Mouse (Mus musculus): ENCODE results near the gene Muc3.
"Not testable (repeated sequence)": the region's sequence is repeated elsewhere in the genome, so short reads cannot be mapped to it uniquely, and the experiment has no call there.

Gene Muc3

DNA sequence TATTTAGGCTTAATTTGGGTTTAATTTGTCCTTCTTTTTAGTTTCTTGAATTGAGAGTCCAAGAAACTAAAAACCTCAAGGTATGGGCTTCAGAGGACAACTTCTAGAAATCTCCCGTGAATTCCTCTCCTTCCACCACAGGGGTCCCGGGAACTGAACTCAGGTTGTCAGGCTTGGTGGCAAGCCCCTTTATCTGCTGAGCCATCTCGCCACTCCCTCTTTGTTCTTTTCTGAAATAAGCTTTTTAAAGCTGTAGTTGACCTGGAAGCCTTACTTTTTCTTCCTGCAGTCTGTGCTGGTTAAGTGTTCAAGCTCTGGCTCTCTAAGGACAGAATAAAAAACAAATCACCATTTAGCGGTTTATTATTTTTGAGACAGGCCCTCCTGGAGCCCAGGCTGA is 30.2 kb downstream of the Muc3 start:
- DNase-seq, result no peak

DNA sequence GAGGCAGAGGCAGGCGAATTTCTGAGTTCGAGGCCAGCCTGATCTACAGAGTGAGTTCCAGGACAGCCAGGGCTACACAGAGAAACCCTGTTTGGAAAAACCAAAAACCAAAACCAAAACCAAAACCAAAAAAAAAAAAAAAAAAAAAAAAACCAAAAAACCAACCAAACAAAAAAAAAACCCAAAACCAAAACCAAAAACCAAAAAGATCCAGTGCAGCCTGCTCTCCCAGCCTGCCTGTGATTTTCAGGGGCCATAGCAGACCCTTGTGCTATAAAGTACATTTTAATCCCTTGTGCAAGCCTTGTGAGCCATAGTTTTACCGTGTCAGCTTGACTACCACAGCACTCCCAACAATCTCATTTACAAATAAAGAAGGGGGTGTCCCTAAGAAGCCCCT is 31.1 kb downstream of the Muc3 start:
- not testable (repeated sequence) for DNase-seq

DNA sequence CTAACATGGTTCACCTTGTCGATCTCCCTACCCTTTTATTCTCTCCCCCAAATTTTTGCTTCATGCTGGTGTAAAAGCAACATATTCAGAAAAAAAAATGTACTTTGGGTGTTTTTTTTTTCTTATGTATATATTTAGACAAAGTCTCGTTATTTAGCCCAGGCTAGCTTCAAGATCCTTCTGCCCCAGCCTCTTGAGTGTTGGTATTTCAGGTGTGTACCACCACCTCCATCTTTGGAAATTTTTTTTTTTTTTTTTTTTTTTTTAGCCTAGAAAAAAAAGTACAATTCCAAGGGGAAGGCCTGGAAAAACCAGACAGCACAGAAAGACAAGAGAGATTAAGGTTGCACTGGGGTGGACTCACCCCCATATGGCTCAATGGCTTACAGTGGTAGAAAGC is 32.1 kb downstream of the Muc3 start:
- DNase-seq, result no peak

DNA sequence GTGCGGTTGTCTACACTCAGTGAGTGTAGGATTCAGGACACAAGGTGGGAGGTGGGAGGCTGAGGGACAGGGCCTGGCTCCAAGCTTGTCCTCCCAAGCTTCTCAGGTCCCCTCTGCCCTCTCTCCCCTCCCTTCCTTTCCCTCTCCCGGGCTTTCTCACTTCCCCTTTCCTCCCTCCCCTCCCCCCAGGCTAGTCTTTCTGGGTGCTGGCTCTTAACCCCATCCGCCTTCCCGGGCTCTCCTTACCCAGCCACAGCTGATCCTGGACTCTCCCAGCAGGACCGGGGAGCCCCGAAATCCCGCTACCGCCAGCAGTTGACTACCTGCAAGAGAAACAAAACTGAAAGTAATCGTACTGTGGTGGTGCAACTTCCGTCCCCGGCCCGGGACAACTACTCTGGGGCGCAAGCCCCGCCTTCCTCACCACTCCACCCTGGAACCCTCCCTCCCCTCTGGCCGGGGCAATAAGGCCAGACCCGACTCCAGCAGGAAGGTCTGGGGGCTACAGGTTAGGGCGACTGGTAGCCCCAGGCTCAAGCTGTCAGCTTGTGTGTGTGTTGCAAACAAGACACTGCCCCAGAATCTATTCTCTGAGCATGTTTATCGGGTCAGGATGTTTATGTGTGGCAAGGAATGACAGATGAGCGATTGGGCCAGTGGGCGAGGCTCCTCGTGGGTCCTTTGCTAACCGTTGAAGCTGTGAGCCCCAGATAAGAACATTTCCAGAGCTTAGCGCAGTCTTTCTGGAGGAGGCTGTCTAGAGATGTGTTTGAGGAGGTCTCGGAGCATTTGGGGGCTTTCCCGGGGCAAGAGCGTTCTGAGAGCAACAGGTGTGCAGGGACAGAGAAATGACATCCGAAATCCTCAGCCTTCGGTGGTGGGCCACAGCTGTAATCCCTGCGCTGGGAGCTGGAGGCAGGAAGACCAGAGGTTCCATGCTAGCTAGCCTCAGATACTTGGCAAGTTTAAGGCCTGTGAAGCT is 33.0 kb downstream of the Muc3 start, which contains the start of gene Trim56:
TSS of gene Trim56 (minus strand) at position 344 of the 982 bp plus-strand sequence.
- DNase-seq, result peak; percentile 72

DNA sequence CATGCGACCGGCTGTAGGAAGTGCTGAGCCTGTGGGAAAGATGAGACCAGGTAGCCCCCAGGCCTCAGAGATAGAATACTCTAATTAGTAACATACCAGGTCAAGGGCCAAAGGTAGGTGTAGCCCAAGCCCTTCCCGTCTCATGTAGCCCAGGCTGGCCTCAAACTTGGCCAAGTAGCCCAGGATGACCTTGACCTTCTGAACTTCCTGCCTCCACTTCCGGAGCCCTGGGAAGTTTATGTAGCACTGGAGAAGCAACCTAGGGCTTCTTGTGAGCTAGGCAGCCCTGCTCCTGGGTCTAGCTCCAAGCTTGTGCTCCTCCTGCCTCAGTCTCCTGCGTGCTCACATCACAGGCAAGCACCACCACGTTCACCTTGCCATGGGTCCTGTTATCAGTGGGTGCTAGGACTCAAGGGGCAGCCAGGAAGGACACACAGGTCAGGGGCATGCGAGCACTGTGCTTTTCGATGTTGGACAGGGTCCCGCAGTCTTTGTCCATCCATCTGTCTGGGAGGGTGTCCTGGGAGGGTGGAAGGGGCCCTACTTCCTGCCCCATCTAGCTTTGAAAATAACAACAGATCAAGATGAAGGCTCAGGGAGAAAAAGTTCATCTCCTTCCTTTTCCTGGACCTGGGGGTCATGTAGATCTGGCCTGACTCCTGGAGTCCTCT is 34.1 kb downstream of the Muc3 start:
- no peak for DNase-seq

DNA sequence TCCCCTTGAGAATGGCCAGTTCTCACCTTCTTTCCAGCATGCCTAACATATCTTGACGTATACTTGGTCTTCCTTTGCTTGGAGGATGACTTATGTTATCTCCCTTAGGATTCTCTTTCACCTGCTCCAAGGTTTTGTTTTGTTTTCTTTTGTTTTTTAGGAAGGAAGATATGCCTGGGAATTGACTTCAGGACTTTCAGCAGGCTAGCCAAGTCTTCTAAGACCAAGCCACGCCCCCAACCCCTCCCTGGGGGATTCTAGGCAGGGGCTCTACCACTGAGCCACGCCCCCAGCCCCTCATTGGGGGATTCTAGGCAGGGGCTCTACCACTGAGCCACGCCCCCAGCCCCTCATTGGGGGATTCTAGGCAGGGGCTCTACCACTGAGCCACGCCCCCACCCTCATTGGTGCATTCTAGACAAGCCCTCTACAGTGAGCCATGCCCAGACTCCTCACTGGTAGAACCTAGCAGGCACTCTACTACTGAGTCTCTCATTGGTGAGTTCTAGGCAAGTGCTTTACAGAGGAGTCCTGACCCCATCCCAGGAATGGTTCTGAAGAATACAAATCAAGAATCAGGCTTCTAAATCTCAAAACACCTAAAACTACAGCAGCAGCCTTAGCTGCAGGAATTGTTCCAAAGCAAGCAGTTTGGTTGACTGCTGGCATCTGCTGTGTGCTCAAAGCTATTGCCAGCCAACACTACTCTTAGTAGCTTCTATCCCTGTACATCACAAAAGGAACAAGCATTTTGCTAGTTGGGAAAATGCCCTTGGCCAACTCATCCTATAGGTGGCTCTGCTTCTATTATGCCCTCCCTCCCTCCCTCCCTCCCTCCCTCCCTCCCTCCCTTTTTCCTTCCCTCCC is 37.3 kb downstream of the Muc3 start:
- DNase-seq, result no peak

DNA sequence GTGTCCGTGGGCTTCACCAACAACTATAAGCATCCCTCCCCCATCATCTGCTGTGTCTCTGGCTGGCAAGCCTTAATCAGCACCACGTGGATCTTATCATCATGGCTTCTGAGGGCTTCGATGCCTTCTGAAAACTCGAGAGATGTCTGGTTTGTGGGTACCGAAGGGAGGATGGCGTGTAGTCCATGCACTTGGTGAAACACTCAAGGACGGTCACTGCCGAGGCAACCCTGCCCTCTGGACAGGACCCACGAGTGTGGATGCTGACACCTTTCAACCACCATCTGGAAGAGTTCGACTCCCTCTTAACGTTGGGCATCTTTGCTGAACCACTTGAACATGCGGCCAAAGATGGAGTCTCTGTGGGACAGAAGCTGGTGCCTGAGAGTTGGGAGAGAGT is 38.3 kb downstream of the Muc3 start:
- DNase-seq, result no peak

DNA sequence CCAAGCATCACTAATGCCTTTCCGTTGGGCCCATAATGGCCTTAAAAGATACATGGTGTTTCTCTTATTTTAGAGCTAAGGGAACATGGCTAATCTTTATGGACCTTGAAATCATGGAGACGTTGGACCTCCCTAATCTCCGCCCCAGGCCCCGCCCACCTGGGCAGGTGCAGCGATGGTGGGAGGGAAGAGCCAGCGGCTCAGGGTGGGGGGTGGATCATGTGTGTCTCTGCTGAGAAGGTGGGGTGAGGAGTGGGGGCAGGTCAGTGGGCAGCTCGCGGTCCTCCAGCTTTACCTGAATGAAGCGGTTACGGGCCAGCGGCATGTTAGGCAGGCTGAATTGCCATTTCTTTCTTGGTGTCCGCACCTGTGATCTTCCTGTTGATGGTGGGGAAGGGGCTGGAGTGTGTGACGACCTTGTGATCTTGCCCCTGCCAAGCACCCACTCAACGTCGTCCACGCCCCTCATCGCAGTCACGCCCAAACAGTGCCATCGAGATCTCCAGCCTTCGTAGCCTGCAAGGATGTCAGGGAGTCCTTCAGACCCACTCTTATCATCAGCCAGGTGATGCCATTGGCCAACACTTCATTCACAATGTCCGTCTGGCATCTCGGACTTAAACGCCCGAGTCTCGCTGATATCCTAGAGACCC is 39.1 kb downstream of the Muc3 start:
- DNase-seq, result no peak

DNA sequence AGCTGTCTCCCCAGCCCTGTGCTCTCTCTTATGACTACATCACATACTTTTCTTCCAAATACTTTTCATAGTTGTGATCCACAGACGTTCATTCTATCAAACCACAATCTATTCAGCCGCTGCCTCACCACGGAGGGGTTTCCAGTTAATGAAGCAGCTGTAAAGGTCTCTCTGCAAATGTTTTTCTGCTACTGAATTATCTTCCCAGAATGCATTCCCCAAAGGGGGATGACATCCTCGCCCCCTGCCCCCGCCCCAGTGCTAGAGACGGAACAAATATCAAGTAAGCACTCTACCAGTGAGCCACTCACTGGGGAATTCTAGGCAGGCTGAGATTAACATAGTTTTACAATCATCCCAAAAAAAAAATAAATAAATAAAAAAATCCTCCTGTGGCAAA is 41.0 kb downstream of the Muc3 start:
- no peak for DNase-seq

DNA sequence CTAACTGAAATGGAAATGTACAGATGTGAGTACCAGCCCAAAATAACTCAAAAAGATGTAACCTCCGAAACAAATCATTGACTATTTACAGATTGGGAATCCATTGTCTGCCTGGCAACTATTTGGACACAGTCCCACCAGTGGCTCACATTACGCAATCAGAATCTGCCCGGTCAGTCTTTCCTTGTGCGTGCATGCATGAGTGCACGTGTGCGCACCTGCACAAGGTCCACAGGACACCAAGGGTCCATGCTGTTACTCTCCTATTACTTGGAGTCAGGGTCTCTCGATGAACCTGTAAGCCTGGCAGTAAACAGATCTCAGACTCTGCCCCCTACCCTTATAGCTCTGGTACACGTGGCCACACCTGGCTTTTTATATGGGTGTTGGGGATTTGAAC is 41.5 kb downstream of the Muc3 start:
- no peak for DNase-seq

DNA sequence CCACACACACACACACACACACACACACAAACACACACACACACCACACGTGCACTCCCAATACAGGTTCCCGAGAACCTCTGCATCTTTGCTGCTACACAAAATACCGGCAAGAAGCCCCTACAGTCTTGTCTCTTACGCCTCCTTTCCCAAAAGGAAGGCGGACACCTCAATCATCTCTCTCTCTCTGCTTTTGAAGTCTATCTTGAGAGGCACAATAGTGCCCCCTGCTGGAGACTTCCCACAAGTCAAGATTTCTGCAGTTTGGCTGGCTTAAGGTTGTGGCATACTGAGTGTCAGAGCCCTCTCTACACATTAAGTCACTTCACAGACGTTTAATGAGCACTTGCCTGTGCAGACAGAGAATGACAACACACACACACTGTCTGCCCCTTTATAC is 42.1 kb downstream of the Muc3 start:
- DNase-seq, result peak; percentile 88

DNA sequence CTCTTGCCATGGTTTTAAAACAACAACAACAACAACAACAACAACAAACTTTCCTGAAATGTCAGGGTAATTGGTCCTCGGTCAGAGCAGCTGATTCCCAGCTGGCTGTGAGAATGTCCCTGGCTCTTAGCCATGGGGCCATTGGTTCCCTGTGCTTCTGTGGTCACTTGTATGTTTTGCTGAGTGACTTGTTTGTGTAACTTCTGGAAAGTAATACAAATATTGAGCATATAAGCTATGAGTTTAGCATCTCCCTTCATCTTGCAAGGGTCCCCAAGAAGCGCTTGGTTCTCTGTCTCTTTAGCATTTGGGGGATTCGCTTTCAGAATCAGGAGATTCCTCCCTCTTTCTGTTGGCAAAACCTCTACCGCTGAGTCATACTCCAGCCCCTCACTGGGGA is 42.7 kb downstream of the Muc3 start:
- DNase-seq, result no peak

DNA sequence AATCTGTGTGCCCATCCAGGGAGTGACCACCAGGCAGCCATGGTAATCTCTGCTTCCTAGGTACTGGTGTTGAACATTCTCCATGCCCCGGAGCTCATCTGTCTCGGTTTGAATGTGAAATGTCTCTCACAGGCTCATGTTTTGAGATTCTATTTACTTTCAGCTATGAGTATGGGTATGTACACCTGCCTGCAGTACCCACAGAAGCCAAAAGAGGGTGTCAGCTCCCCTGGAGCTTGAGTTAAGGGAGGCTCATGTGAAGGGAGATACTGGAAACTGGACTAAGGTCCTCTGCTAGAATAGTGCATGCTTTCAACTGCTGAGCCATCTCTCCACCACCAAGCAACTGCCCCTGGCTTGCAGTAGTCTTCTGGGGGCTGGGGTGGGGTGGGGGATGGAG is 45.2 kb downstream of the Muc3 start:
- no peak for DNase-seq

DNA sequence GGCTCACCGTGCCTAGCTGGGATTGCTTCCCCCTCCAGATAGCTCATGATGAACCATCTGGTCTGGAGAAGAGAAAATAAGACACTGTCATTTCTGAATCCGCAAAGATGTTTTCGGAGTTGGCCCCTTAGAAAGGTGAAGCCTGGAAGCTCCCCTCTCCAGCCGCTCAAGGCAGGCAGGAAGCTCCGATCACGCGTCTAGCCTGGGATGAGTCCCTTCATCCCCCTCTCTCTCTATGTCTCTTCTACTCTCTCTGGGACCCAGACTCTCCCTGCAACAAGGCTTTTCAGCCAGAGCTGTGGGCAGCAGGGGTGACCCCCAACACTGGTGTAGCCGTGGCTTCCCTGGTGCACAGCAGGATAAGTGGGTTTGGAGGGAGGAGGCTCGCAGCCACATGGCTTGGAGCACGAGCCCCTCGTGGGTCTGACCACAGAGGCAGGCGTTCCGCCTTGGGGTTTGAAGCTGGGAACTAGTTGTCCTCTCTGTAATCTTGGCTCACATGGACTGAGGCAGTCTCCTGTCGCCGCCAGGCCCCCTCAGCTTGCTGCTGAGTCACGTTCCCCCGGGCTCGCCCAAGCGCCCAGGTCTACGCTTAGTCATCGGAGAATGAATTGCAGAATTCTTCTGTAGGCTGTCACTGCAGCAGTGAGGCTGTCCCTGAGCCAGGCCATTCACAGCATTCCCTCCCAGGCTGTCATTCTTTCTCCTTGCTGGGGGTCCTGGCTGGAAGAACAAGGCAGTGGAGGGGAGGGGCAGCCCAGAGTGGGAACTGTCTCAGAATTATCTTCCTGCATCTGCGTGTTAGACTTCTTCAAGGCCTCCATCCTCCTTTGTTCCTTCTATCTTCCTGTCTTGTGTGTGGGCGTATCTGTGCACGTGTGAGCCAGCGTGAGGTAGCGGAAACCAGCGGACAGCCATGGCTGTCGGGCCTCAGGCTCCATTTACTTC is 46.3 kb downstream of the Muc3 start:
- no peak for DNase-seq

DNA sequence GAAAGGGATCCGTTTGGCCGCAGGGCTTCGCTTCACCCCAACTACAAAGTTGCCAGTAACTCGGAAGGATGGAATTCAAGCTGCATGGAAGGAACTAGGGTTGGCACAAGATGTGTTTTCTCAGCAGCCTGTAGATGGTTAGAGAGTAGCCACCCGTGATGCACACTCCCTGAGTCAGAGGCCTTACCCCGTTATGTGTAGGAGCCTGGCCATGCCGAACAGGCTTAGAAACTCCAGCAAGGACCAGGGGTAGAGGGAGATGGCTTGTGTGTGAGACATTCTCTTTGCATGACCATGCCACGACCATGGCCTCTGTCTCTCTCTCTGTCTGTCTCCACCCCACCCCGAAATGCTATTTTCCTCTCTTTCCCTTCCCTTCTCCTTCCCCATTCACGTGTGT is 47.0 kb downstream of the Muc3 start:
- DNase-seq, result no peak

DNA sequence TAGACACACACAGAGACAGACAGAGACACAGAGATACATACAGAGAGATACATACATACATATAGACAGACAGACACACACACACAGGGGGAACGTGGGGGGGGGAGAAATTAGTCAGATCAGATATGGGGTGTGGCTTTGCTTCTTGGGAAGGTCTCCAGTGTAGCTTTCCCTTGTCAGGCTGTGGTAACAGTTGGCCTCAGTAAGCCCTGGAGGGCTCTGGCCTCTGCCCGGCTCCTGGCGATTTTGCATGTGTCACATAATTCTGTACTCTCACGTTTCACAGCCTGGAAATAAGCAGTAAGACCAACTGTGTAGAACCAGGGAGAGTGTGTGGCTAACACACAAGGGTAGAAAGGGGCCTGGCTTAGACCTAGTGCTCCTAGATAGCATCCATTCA is 48.5 kb downstream of the Muc3 start:
- DNase-seq, result no peak

DNA sequence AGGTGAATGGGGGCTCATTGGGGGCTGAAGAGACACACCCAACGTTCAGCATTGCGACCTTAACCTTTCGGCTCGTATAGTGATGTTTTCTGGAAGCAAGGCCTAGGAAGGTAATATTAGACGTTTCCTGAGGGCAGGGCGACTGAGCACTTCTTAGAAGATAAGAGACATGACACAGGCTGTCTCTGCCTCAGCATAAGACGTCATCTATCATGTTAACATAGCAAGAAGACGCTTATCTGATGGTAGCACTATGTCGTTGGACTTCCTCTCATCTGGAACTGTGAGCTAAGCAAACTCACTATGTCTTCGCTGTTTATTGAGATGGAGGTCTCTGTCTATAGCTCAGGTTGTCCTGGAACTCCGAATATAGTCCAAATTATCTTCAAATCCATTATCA is 50.7 kb downstream of the Muc3 start:
- no peak for DNase-seq

DNA sequence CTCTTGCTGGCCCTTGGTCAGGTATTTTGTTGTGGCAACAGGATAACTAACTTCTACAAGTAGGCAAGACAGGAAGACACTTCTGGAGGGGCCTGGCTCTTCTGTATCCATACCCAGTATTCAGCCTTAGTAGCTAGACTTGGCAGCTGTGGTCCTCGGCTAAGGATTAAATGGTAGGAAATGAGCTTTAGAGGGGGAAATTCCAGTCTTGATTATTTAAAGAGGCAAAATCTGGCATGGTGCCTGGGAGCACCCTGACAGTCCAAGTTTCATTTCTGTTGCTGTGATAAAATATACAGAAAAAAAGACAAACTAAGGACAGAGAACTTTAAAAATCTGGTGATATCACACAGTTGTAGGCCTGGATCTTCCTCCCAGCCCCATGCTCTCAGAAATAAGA is 53.1 kb downstream of the Muc3 start:
- no peak for DNase-seq

DNA sequence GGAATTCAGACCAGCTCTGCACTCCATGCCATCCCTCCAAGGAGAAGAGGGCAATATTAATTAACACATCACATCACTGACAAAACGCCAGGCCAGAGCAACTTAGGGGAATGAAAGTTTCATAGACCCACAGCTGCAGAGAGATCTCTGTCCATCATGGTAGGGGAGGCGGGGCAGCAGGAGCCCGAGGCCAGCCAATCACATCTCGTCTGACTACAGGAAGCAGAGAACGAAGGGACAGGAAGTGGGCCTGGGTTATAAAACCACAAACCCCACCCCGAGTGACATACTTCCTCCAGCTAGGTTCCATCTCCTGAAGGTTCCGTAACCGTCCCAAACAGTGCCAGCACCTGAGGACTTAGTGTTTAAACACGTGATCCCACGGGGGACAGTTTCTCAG is 54.0 kb downstream of the Muc3 start:
- DNase-seq, result no peak

DNA sequence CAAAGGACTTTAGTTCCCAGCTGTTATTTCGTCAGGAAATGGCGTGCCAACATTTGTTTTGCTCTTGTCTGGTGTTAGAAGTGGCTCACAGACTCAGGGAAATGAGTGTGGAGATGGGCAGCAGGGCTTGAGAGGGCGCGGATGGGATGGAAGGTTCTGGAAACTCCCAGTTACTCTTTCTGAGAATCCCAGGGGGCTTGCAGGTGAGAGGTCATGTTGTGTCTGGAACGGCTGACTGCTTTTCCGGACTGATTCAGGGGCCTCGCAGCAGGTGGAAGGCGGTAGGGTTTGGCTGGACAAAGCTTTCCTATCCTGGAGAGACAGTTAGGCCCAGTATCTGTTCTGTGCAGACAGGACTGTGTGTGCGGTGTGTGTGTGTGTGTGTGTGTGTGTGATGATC is 55.4 kb downstream of the Muc3 start:
- peak; percentile 14 for DNase-seq

DNA sequence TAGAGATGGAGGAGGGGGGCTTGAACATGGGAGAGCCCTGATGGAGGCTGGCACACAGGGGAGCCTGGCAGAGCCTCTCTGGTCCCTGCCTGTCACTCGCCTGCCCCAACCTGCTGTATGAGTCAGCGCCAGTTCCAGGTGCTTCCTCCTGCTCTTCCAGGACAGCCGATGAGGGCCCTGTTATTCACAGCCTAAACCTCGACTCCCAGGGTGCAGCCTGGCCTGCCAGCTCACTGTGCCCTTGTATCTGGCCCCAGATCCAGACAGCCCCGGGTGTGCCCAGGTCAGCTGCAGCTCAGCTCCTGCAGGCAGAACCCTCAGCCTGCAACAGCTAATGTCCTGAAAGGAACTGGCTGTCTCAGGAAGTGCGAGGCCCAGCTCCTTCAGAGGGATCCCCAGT is 57.6 kb downstream of the Muc3 start:
- no peak for DNase-seq

DNA sequence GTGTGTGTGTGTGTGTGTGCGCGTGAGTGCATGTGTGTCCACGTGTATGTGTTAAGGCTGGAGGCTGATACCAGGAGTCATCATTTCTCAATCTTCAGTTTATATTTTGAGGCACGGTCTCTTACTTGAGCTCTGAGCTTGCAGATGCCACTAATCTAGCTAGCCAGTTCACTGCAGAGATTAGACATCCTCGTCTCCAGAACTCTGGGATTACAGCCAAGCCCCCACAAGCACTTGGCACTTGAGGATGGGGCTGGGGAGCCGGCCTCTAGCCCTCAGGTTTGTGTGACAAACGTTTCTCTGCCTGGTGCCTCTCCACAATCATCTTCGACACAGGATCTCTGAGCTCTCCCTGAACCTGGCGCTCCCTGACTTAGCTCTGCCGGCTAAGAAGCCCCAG is 58.3 kb downstream of the Muc3 start:
- no peak for DNase-seq
